Mouse (Mus musculus) intestine, postnatal 0 days (tissue): ENCODE results near the gene Ppp1r15b. TPM values are rescaled to one million over a fixed set of nuclear protein-coding genes. Genes with fewer than 3 reads are reported as not detected.

ENCODE experiments used
- ATAC-seq: fragments of 200-750 bp; cut with Nextera tagmentation; 2 replicates; pipeline ENCODE4 v1.8.0; 2017; ENCODE audit warnings: mild to moderate bottlenecking, moderate TSS enrichment, moderate library complexity
- H3K27ac ChIP-seq: fragments of 300-500 bp; sonication (generic); 2 replicates; pipeline ENCODE4 v1.5.1; 2014; ENCODE audit warnings: mild to moderate bottlenecking, low read depth, low read length, moderate library complexity
- H3K27me3 ChIP-seq: fragments of 300-500 bp; sonication (generic); replicated peaks from 2 replicates; pipeline ENCODE4 v1.6.1; 2014; ENCODE audit warnings: low read length, mixed read lengths; ENCODE audit not compliant: control insufficient read depth, insufficient read depth
- H3K36me3 ChIP-seq: fragments of 300-500 bp; sonication (generic); 2 replicates; pipeline ENCODE4 v1.6.1; 2014; ENCODE audit warnings: mild to moderate bottlenecking, moderate library complexity; ENCODE audit not compliant: control insufficient read depth, insufficient read depth
- H3K4me1 ChIP-seq: fragments of 300-500 bp; sonication (generic); replicated peaks from 2 replicates; pipeline ENCODE4 v1.6.1; 2014; ENCODE audit warnings: antibody characterized with exemption, low read length, mixed read lengths; ENCODE audit not compliant: control insufficient read depth, insufficient read depth
- H3K4me2 ChIP-seq: fragments of 300-500 bp; sonication (generic); replicated peaks from 2 replicates; pipeline ENCODE4 v1.6.1; 2014; ENCODE audit warnings: low read depth, mild to moderate bottlenecking, moderate library complexity
- H3K4me3 ChIP-seq: fragments of 300-500 bp; sonication (generic); 2 replicates; pipeline ENCODE4 v1.5.1; 2014; ENCODE audit warnings: low read depth, low read length
- H3K9ac ChIP-seq: fragments of 300-500 bp; sonication (generic); 2 replicates; pipeline ENCODE4 v1.6.1; 2014; ENCODE audit warnings: mild to moderate bottlenecking, low read depth, low read length
- H3K9me3 ChIP-seq: fragments of 300-500 bp; sonication (generic); 2 replicates; pipeline ENCODE4 v1.6.1; 2016; ENCODE audit warnings: mixed run types; ENCODE audit not compliant: control insufficient read depth
- CTCF ChIP-seq: sonication (generic); IDR thresholded peaks from 2 replicates; pipeline ENCODE4 v1.5.1; 2016; ENCODE audit warnings: low read depth, mild to moderate bottlenecking, control low read depth, antibody characterized with exemption, moderate library complexity
- WGBS: fragments of 180-500 bp; shearing (Covaris S2); extraction: QIAGEN DNeasy Blood & Tissue Kit; methylation state at CpG from one replicate; pipeline ENCODE4 v1.1.7; 2014; 5-methylcytosine and 5-hydroxymethylcytosine counted together
- polyA plus RNA-seq: library from polyadenylated mRNA; unstranded; fragments of >200 nt; fragmentation: Nextera tagmentation; extraction: Ambion mirVana; gene quantifications from 2 replicates; pipeline ENCODE4 v1.2.1, GENCODE M21; 2015

Ppp1r15b gene
- polyA plus RNA-seq, 1 experiment from 2014 or later, result 28.5 TPM

DNA sequence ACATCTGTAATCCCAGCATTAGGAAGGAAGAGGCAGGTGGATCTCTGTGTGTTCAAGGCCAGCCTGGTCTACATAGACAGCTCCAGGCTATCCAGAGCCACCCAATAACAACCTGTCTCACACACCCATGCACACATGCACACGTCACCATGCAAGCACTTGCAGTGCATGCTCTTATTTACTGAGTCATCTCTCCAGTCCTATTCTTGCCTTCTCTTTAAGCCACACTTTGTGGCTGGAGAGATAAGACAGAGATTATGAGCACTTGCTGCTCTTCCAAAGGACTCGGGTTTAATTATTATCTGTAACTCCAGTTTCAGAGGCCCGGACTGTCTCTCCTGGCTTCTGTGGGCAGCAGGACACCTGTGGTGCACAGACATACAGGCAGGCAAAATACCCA lies 12.1 kb upstream of the Ppp1r15b start:
- no peaks in the 10 kb centered on the region for H3K27me3 ChIP-seq
- no peaks in the 10 kb centered on the region for H3K4me1 ChIP-seq
- H3K9me3 ChIP-seq, result no peaks in the 10 kb centered on the region
- no peak overlapping the region for H3K9ac ChIP-seq
- H3K4me3 ChIP-seq, result no peak overlapping the region
- H3K4me2 ChIP-seq, result no peak overlapping the region
- no peak for TF ChIP-seq CTCF
- peak overlapping the region; percentile 46 for H3K27ac ChIP-seq
- ATAC-seq, result peak; percentile 65
- no peaks in the 10 kb centered on the region; the same call in 1 of the 2 replicates for H3K36me3 ChIP-seq
- WGBS, result 42% methylated on average over 3 of the region's 3 CpGs

- TF ChIP-seq CTCF, result peak; percentile 23; the same call in 1 of the 2 replicates
- Histone ChIP-seq H3K9me3 (no peaks in the 10 kb centered on the region), H3K4me2 (no peak overlapping the region), H3K36me3 (no peaks in the 10 kb centered on the region), H3K27ac (no peak overlapping the region), H3K9ac (no peak overlapping the region), H3K27me3 (no peaks in the 10 kb centered on the region), H3K4me1 (no peaks in the 10 kb centered on the region), H3K4me3 (no peak overlapping the region)
- WGBS, result 40% methylated on average over 7 of the region's 7 CpGs
- ATAC-seq, result no peak
Observed at GRCm38 (mm10) chr1:133119931-133120712, 10.8 kb upstream of the Ppp1r15b start.

- H3K36me3 ChIP-seq, result no peaks in the 10 kb centered on the region
- H3K27ac ChIP-seq, result no peak overlapping the region
- no peaks in the 10 kb centered on the region for H3K27me3 ChIP-seq
- no peak for ATAC-seq
- H3K4me3 ChIP-seq, result no peak overlapping the region
- no peak for TF ChIP-seq CTCF
- no peak overlapping the region for H3K9ac ChIP-seq
- H3K4me2 ChIP-seq, result no peak overlapping the region
- H3K4me1 ChIP-seq, result no peaks in the 10 kb centered on the region
- H3K9me3 ChIP-seq, result no peaks in the 10 kb centered on the region
- WGBS, result 52% methylated on average over 6 of the region's 6 CpGs
Observed at GRCm38 (mm10) chr1:133121246-133121645, 9.7 kb upstream of the Ppp1r15b start.

- ATAC-seq, result peak; percentile 55
- WGBS, result 32% methylated on average over 5 of the region's 6 CpGs
- peak overlapping the region; percentile 54 for H3K27ac ChIP-seq
Observed at GRCm38 (mm10) chr1:133124137-133124536, 6.8 kb upstream of the Ppp1r15b start.

GRCm38 (mm10) chr1:133125640-133126364 lies 5.1 kb upstream of the Ppp1r15b start:
- no peaks in the 10 kb centered on the region for H3K4me1 ChIP-seq
- 87% methylated on average over 9 of the region's 9 CpGs for WGBS
- H3K4me3 ChIP-seq, result no peak overlapping the region
- TF ChIP-seq CTCF, result peak; percentile 49
- ATAC-seq, result no peak
- no peaks in the 10 kb centered on the region for H3K27me3 ChIP-seq
- no peak overlapping the region for H3K27ac ChIP-seq
- no peaks in the 10 kb centered on the region for H3K36me3 ChIP-seq
- H3K4me2 ChIP-seq, result no peak overlapping the region
- H3K9ac ChIP-seq, result no peak overlapping the region
- no peaks in the 10 kb centered on the region for H3K9me3 ChIP-seq

More at GRCm38 (mm10) chr1:133124137-133124536, 6.8 kb upstream of the Ppp1r15b start:
- Histone ChIP-seq H3K9ac (no peak overlapping the region), H3K27me3 (no peaks in the 10 kb centered on the region), H3K4me2 (no peak overlapping the region), H3K36me3 (no peaks in the 10 kb centered on the region), H3K9me3 (no peaks in the 10 kb centered on the region), H3K4me3 (no peak overlapping the region), H3K4me1 (no peaks in the 10 kb centered on the region)
- TF ChIP-seq CTCF, result no peak

DNA sequence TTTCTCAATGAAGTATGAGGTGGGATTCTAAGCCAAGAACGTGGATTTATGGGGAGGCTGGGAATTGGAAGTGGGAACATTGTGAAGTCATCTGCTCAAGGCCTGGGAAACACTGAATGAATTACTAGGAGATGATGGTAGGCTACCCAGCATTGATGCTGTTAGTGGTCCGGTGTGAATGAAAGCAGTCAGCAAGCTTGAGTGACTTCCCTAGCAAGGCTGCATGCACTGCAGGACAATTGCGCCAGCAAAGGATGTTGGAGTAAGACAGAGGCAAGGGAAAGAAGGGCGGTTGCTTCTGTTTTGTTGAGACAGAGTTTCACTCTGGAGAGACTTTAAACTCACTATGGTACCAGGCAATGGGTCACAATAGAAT lies 4.6 kb upstream of the Ppp1r15b start:
- 75% methylated on average over 4 of the region's 4 CpGs for WGBS
- no peaks in the 10 kb centered on the region for H3K36me3 ChIP-seq
- no peak for TF ChIP-seq CTCF
- no peak overlapping the region for H3K4me3 ChIP-seq
- H3K4me2 ChIP-seq, result no peak overlapping the region
- ATAC-seq, result no peak
- no peaks in the 10 kb centered on the region for H3K27me3 ChIP-seq
- H3K4me1 ChIP-seq, result no peaks in the 10 kb centered on the region
- H3K27ac ChIP-seq, result no peak overlapping the region
- H3K9ac ChIP-seq, result no peak overlapping the region
- no peaks in the 10 kb centered on the region for H3K9me3 ChIP-seq
